Mouse (Mus musculus): ENCODE results near the gene Ctnna2.

Ctnna2 gene

DNA sequence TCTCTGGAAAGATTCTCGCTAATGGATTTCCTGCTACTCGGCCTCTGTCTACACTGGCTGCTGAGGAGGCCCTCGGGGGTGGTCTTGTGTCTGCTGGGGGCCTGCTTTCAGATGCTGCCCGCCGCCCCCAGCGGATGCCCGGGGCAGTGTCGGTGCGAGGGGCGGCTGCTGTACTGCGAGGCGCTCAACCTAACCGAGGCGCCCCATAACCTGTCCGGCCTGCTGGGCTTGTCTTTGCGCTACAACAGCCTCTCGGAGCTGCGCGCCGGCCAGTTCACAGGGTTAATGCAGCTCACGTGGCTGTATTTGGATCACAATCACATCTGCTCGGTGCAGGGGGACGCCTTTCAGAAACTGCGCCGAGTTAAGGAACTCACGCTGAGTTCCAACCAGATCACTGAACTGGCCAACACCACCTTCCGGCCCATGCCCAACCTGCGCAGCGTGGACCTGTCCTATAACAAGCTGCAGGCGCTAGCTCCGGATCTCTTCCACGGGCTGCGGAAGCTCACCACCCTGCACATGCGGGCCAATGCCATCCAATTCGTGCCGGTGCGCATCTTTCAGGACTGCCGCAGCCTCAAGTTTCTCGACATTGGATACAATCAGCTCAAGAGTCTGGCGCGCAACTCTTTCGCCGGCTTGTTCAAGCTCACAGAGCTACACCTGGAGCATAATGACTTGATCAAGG is 735.8 kb downstream of the Ctnna2 start:
- no peak for DNase-seq

DNA sequence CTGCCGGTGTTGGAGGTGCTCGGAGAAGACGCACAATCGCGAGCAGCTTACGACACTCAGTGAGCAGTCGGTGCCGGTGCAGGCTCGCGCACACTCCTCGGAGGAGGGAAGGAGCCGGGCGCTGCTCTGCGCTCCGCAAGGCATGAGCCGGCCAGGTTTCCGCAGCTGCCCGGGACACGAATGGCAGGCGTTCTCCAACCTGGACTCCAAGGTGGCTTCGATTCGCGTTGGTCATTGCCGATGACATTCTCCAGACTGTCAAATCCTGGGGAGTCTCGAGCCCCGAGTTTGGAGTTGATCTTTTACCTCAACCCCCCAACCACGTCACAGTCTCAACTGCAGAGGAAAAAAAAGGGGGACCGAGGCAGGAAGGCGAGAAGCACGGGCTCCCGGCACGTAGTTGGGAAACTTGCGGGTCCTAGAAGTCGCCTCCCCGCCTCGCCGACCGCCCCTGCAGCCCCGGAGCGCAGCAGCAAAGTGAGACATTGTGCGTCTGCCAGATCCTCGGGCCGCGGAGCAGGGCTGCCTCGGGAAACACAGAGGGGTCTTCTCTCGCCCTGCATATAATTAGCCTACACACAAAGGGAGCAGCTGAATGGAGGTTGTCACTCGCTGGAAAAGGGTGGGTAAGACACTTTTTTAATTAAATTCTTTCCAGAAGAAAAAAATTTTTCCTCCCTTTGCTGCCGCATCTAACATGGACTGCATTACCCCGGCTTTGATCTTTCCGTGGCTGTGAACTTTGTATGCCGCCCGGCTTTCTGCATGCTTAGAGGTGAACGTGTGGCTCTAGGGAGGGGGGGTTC is 736.7 kb downstream of the Ctnna2 start, which contains the start of gene Lrrtm1:
TSS of gene Lrrtm1 (plus strand) at position 89 of the 806 bp plus-strand sequence.
- DNase-seq: no peak

GRCm38 (mm10) chr6:77240426-77240825 is 739.1 kb downstream of the Ctnna2 start:
- no peak for DNase-seq

GRCm38 (mm10) chr6:77222849-77223638 is 756.5 kb downstream of the Ctnna2 start:
- no peak for DNase-seq

- no peak for DNase-seq
Measured at GRCm38 (mm10) chr6:77220776-77221175, 758.7 kb downstream of the Ctnna2 start.

DNA sequence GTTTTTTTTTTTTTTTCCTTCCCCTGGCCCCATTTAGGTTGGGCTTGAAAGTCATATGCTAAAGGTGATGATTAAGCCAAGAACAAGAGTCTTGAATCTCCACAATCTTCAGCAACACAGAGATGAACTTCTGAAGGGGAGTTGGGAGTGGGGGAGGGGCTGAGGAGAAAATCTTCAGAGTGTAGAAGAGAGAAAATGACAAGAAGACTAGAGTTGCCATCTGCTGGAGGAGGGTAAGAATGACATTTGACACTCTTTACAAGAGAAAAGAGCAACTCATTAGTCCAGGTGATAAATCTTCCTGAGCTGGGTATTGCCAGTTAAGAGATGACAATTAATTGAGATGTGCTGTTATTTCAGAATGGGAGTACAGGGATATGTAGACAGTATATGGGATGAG is 760.6 kb downstream of the Ctnna2 start:
- no peak for DNase-seq

DNA sequence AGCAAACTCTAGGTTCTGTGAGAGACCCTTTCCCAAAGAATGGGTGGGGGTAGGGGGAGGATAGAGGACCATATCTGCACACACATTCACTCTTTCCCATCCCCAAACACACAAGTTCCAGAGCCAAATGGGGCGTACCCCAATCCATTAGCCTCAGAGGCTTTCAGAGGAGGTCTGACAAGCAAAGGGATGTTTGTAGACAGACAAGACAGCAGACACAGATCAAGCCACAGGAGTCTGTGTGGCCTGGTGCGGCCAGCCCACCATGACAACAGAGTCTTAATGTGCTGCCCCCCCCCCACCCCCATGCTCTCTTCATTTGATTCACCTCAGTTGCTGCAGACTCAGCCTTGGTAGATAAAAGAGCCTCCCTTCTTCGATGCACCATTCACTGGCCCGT is 764.2 kb downstream of the Ctnna2 start:
- DNase-seq: no peak

DNA sequence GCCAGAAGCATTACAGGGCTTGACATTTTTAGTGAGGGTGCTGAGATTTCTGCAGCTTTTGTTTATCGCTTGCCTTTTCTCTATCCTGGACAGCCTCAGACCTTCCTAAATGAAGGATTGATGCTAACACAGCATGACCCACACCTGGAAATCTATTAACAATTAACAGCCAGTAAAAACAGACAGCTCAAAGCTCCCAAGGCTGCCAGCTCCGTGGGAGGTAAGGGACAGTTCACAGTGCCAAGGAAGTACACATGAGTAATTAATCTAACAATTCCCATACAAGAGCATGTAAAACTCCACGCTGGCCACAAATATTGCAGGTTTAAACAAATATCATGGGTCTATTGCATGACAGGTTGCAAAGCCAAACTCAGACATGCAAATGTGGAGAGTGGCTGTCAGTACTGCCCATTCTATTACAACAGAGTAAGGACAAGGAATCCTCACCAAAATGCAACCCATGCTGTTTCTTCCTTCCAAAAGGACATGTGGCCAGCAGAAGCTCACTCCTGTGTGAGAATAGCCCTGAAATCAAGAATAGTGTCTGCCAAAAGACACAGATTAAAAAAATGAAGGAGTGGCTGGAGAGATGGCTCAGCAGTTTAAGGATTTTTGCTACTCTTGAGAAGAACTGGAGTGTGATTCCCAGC is 765.6 kb downstream of the Ctnna2 start:
- DNase-seq: no peak

GRCm38 (mm10) chr6:77209929-77210328 is 769.6 kb downstream of the Ctnna2 start:
- no peak for DNase-seq

GRCm38 (mm10) chr6:77209183-77209582 is 770.3 kb downstream of the Ctnna2 start:
- DNase-seq: no peak

DNA sequence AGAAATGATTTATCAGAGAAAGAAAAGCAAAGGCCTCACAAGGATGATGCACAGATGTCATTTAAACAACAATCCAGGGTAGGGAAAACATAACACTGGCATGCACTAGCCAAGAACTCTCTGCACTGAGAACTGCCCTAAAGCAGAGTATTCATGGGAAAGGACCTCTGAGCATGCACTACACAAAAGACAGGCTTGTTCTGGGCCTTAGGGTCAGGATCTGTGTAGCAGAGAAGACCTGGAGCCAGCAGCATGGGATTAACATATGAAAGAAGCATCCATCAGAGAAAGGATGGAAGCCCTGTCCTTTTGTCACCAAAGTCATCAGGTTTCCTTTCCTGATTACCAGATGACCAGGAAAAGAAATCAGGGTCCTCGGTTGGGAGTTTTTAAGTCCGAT is 780.1 kb downstream of the Ctnna2 start:
- no peak for DNase-seq

- DNase-seq: no peak
Measured at GRCm38 (mm10) chr6:77196650-77197049, 782.8 kb downstream of the Ctnna2 start.

DNA sequence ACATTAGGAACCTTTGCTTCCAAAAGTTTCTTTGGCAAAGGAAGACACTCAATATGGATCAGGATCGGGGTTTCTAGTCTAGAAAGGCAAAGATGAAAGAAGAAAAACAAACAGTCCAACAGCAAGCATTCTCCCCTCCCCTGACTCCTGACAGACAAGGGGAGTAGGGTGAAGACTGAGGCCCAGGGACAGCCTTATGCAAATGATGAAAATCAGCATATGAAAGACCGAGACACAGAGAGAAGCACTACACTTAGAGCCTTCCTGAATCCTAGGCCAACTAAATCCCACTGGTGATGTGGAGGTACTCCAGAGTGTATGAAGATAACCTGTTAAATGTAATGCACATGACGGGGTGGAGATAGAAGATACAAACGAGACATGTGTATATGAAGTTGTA is 787.9 kb downstream of the Ctnna2 start:
- DNase-seq: no peak

GRCm38 (mm10) chr6:77188628-77189027 is 790.9 kb downstream of the Ctnna2 start:
- DNase-seq: no peak

DNA sequence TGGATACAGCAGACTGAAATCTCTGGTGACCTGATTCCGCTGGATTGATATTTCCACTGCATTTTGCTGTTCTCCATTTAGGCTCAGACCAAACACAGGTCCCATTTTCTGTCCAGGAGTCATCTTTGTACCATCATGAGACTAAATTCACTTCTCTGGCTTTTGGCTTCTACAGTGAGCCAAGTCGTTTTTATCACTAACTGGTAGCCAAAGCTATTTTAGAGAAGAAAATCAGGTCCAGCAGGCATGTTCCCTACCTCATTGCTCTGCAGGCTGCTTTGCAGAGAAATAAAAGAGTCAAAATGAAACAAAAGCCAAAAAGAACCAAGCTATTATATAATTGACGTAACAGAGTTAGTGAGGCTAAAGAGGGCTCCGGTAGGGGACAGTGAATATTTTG is 793.7 kb downstream of the Ctnna2 start:
- DNase-seq: no peak

- DNase-seq: no peak
Measured at GRCm38 (mm10) chr6:77184896-77185295, 794.6 kb downstream of the Ctnna2 start.

DNA sequence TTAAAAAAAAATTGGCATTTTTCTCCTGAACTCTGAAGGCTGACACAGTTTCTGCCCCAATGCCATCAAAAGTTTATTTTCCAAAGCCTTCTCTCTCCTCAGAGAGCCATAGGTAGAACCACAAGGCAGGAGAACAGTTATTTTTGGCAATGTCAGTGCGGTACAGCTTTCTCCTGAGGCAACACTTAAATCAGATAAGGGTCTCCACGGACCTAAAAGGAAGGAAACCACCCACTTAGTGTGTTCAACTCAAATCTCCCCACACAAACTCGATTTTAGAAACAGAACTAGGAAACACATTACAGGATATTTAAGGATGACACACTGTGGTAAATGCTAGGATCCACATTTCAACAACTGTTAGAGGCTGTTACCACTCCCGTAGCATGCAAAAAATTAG is 803.7 kb downstream of the Ctnna2 start:
- no peak for DNase-seq

DNA sequence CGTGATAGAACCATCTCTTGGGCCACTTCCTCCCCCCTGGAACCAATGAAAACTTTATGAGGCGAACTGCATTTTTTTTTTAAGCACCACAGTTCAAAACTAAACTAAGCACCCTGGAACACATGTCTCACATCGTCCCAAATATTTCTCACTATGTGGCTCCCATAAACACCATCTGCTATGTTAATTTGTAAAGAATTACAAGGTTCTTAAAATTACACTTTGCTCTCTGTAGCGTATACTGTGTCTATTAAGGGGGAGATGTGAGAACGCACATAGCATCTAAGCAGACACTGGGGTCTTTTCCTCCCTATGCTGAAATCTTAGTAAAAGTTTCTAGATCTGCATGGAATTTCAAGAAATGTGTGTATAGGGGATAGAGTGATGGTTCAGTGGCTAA is 822.5 kb downstream of the Ctnna2 start:
- no peak for DNase-seq

GRCm38 (mm10) chr6:77139306-77139920 is 840.1 kb downstream of the Ctnna2 start:
- no peak for DNase-seq

- no peak for DNase-seq
Measured at GRCm38 (mm10) chr6:77120926-77121325, 858.6 kb downstream of the Ctnna2 start.

DNA sequence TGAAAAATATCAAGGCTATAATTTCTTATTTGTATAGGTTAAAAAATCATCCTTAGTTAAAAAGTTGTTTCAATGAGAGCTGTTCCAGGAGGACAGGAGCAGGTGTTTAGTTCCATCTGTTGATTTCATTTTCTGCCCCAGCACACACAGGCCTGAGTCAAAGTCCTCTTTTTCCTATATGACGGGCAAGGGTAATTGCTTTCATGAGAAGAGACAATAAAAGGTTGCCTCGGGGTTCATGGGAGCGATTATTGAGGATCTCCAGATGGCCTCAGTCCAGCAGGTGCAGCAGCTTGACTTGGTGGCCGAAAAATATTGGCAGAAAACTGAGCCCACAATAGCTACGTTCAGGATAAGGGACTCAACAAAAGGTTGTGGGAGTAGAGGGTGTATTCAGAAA is 859.0 kb downstream of the Ctnna2 start:
- DNase-seq: no peak

- no peak for DNase-seq
Measured at GRCm38 (mm10) chr6:77109095-77109945, 870.2 kb downstream of the Ctnna2 start.

All from thymus, postnatal 14 days (tissue).